Mouse (Mus musculus) ES-E14 (cell line): ENCODE measurements around the gene Egfr. TPM values are rescaled to one million over a fixed set of nuclear protein-coding genes. Genes with fewer than 3 reads are reported as not detected.

Source experiments
- DNase-seq: peaks from one replicate; pipeline ENCODE4 v3.0.0-alpha.2; 2013; ENCODE audit warnings: low read depth, low spot score
- H3K27ac ChIP-seq: 2 replicates; pipeline ENCODE4 v1.5.1; 2012; ENCODE audit warnings: low read depth, mild to moderate bottlenecking, low read length, moderate library complexity, mixed read lengths; ENCODE audit not compliant: poor library complexity, insufficient read depth, severe bottlenecking
- H3K36me3 ChIP-seq: 2 replicates; pipeline ENCODE4 v1.6.1; 2012; ENCODE audit warnings: mild to moderate bottlenecking, low read length, moderate library complexity, mixed read lengths; ENCODE audit not compliant: control insufficient read depth, poor library complexity, insufficient read depth, severe bottlenecking
- H3K4me1 ChIP-seq, 2 experiments: fragments of 150-350 bp in 1 of 2; sonication (generic) in 1 of 2; 2 replicates each; pipeline ENCODE4 v1.6.1; 2012; ENCODE audit warnings: low read length in 2 of 2, mild to moderate bottlenecking in 1 of 2, mixed read lengths in 1 of 2; ENCODE audit not compliant: control insufficient read depth in 2 of 2, insufficient read depth in 2 of 2, poor library complexity in 1 of 2
- H3K4me3 ChIP-seq, 2 experiments: fragments of 150-350 bp in 1 of 2; sonication (generic) in 1 of 2; 2 replicates each; pipeline ENCODE4 v1.5.1; 2012; ENCODE audit warnings: low read length in 2 of 2, low read depth in 1 of 2, mild to moderate bottlenecking in 1 of 2, mixed read lengths in 1 of 2; ENCODE audit not compliant: insufficient read depth in 1 of 2, poor library complexity in 1 of 2, severe bottlenecking in 1 of 2
- H3K9ac ChIP-seq: 2 replicates; pipeline ENCODE4 v1.6.1; 2012; ENCODE audit warnings: low read depth, mild to moderate bottlenecking, low read length, mixed read lengths; ENCODE audit not compliant: poor library complexity, insufficient read depth, severe bottlenecking
- H3K9me3 ChIP-seq: fragments of 150-350 bp; sonication (generic); 2 replicates; pipeline ENCODE4 v1.6.1; 2012; ENCODE audit warnings: low read depth, mild to moderate bottlenecking, low read length; ENCODE audit not compliant: control insufficient read depth, insufficient read depth
- CHD2 ChIP-seq: IDR thresholded peaks from 2 replicates; pipeline ENCODE4 v1.6.1; 2014; ENCODE audit warnings: mild to moderate bottlenecking, low read depth, low read length, inconsistent platforms
- HCFC1 ChIP-seq: IDR thresholded peaks from 2 replicates; pipeline ENCODE4 v1.6.1; 2012; ENCODE audit warnings: low read length, inconsistent platforms, borderline replicate concordance; ENCODE audit not compliant: insufficient read depth
- MAFK ChIP-seq: IDR thresholded peaks from 2 replicates; pipeline ENCODE4 v1.6.1; 2014; ENCODE audit warnings: mild to moderate bottlenecking, low read depth, low read length, inconsistent platforms; ENCODE audit not compliant: insufficient read depth
- ZC3H11A ChIP-seq: IDR thresholded peaks from 2 replicates; pipeline ENCODE4 v1.6.1; 2012; ENCODE audit warnings: low read depth, mild to moderate bottlenecking, inconsistent platforms, low read length, borderline replicate concordance
- ZNF384 ChIP-seq: IDR thresholded peaks from 2 replicates; pipeline ENCODE4 v1.6.1; 2012; ENCODE audit warnings: low read depth, low read length, inconsistent platforms
- in situ Hi-C, 2 experiments: fragments of 600-800 bp; cut with MboI; formaldehyde crosslinking; loops; one replicate each; pipeline ENCODE4 v1.15.1; 2025; ENCODE audit warnings: low sequenced_read_pairs in 2 of 2, inconsistent platforms in 1 of 2; ENCODE audit not compliant: unreplicated experiment in 2 of 2
- total RNA-seq: library from RNA; depleted of rRNA; stranded (reverse); fragments of 300-350 nt; gene quantifications from 2 replicates; pipeline ENCODE4 v1.2.3, GENCODE M21; 2012

Egfr gene
- total RNA-seq, 1 experiment = 22.2 TPM

GRCm38 (mm10) chr11:16886152-16886551 is 134.1 kb downstream of the Egfr start:
- H3K9ac ChIP-seq = no peak overlapping the region
- TF ChIP-seq ZNF384 = no peak
- no peak for TF ChIP-seq ZC3H11A
- no peak for TF ChIP-seq CHD2
- TF ChIP-seq MAFK = no peak
- no peak for TF ChIP-seq HCFC1
- no peak overlapping the region for H3K27ac ChIP-seq
- in situ Hi-C loops = no loop called here
- no peaks in the 10 kb centered on the region for H3K36me3 ChIP-seq
- DNase-seq = no peak
- no peaks in the 10 kb centered on the region for H3K9me3 ChIP-seq
- no peaks in the 10 kb centered on the region for H3K4me1 ChIP-seq
- no peak overlapping the region for H3K4me3 ChIP-seq

- TF ChIP-seq HCFC1 = no peak
- no peak for TF ChIP-seq ZNF384
- TF ChIP-seq MAFK = no peak
- no peak for TF ChIP-seq CHD2
- no peak for TF ChIP-seq ZC3H11A
- DNase-seq = no peak
- no peak overlapping the region for H3K4me3 ChIP-seq
- no peaks in the 10 kb centered on the region for H3K36me3 ChIP-seq
- H3K9ac ChIP-seq = no peak overlapping the region
- H3K27ac ChIP-seq = no peak overlapping the region
- no peaks in the 10 kb centered on the region for H3K9me3 ChIP-seq
- H3K4me1 ChIP-seq = no peaks in the 10 kb centered on the region
- in situ Hi-C loops = no loop called here
These were observed 136.1 kb downstream of the Egfr start for GRCm38 (mm10) chr11:16888086-16888485.

- in situ Hi-C loops = no loop called here
- TF ChIP-seq CHD2 (no peak), HCFC1 (no peak), ZNF384 (no peak), ZC3H11A (no peak), MAFK (no peak)
- no peak overlapping the region for H3K27ac ChIP-seq
- H3K36me3 ChIP-seq = no peaks in the 10 kb centered on the region
- no peaks in the 10 kb centered on the region for H3K9me3 ChIP-seq
- no peaks in the 10 kb centered on the region for H3K4me1 ChIP-seq
- DNase-seq = no peak
- H3K4me3 ChIP-seq = no peak overlapping the region
- no peak overlapping the region for H3K9ac ChIP-seq
These were observed 143.7 kb downstream of the Egfr start for GRCm38 (mm10) chr11:16895441-16896356.

GRCm38 (mm10) chr11:16897681-16898080 is 145.7 kb downstream of the Egfr start:
- in situ Hi-C loops = no loop called here
- H3K27ac ChIP-seq = no peak overlapping the region
- H3K4me1 ChIP-seq = no peaks in the 10 kb centered on the region
- H3K36me3 ChIP-seq = no peaks in the 10 kb centered on the region
- H3K4me3 ChIP-seq = no peak overlapping the region
- H3K9ac ChIP-seq = no peak overlapping the region
- no peaks in the 10 kb centered on the region for H3K9me3 ChIP-seq
- TF ChIP-seq ZC3H11A (no peak), ZNF384 (no peak), HCFC1 (no peak), CHD2 (no peak), MAFK (no peak)
- DNase-seq = no peak

GRCm38 (mm10) chr11:16900182-16900581 is 148.2 kb downstream of the Egfr start:
- Histone ChIP-seq H3K27ac (no peak overlapping the region), H3K4me1 (no peaks in the 10 kb centered on the region), H3K4me3 (no peak overlapping the region), H3K36me3 (no peaks in the 10 kb centered on the region), H3K9ac (no peak overlapping the region), H3K9me3 (no peaks in the 10 kb centered on the region)
- TF ChIP-seq HCFC1 (no peak), CHD2 (no peak), ZC3H11A (no peak), ZNF384 (no peak), MAFK (no peak)
- in situ Hi-C loops = no loop called here
- no peak for DNase-seq
